Mouse (Mus musculus): ENCODE measurements around the gene Lcn5. TPM values are rescaled to one million over a fixed set of nuclear protein-coding genes. Genes with fewer than 3 reads are reported as not detected.
"Not testable (repeated sequence)": the region's sequence is repeated elsewhere in the genome, so short reads cannot be mapped to it uniquely, and the experiment has no call there.

The Lcn5 gene
- polyA plus RNA-seq, 1 experiment from 2014 or later: not detected

DNA sequence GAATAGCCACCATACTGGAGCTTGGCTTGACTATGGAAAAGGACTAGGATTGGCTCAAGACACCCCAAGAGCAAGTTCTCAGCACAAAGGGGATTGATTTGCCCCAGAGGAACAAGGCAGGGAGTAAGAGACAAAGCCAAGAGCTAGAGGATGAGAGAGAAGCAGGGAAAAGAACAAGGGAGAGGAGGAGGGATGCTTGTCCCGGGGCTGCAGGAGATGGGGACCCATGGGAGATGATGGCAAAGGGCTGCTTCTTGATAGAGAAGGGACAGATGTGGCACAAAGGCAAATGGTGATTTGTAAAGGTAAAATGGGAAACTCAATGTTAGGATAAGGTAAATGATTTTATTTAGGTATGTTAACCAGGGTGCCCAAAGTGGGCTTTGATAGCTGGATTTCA, 51.3 kb downstream of the Lcn5 start:
- H3K36me3 ChIP-seq; H3K9ac ChIP-seq; ATAC-seq (ENCODE audit: insufficient number of reproducible peaks, low FRiP score); H3K4me3 ChIP-seq; H3K27me3 ChIP-seq (replicated peaks); H3K27ac ChIP-seq (ENCODE audit: poor library complexity, severe bottlenecking); H3K4me2 ChIP-seq; H3K9me3 ChIP-seq (replicated peaks): not testable (repeated sequence)
- WGBS: 93% methylated on average over 1 of the region's 1 CpGs
- H3K4me1 ChIP-seq (replicated peaks): peaks cover 12% of the 10 kb centered on the region

DNA sequence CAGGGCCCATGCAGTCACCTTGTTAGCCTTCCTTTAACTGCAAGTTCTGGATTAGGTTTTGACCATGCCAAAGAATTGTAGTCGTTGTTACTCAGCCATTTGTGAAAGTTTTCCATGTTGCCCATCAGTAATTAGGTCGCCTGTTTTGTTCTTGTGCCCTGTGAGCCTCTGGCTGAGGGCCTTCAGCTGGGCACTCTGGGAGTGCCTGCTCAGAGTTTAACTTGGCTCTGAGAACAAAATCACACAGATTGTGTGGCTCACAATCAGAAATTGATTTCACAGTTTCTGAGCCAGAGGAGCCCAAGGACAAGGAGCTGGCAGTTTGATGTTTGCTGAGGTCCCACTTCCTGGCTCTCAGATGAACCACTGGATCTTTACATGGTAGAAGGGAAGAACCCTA, 52.0 kb downstream of the Lcn5 start:
- 78% methylated on average over 2 of the region's 2 CpGs for WGBS
- H3K36me3 ChIP-seq; H3K9ac ChIP-seq; H3K27ac ChIP-seq (ENCODE audit: poor library complexity, severe bottlenecking); H3K9me3 ChIP-seq (replicated peaks); H3K4me2 ChIP-seq; H3K27me3 ChIP-seq (replicated peaks); ATAC-seq (ENCODE audit: insufficient number of reproducible peaks, low FRiP score); H3K4me3 ChIP-seq: not testable (repeated sequence)
- H3K4me1 ChIP-seq (replicated peaks): peaks cover 12% of the 10 kb centered on the region

Other genes starting within 250 kb of the Lcn5 start
- gene Fut7, start 234.7 kb upstream of the Lcn5 start, polyA plus RNA-seq (2016; fragmentation: Nextera tagmentation; extraction: Ambion mirVana): not detected in 2 replicates
- gene Abca2, start 229.2 kb upstream of the Lcn5 start, polyA plus RNA-seq (2016; fragmentation: Nextera tagmentation; extraction: Ambion mirVana): 4.8 and 5.0 TPM in 2 replicates
- 1.1 and 1.4 TPM in 2 replicates for gene Clic3, start 201.1 kb upstream of the Lcn5 start, polyA plus RNA-seq (2016; fragmentation: Nextera tagmentation; extraction: Ambion mirVana)
- 22.1 and 22.7 TPM in 2 replicates for gene Paxx, start 196.9 kb upstream of the Lcn5 start, polyA plus RNA-seq (2016; fragmentation: Nextera tagmentation; extraction: Ambion mirVana)
- gene Ptgds, start 187.9 kb upstream of the Lcn5 start, polyA plus RNA-seq (2016; fragmentation: Nextera tagmentation; extraction: Ambion mirVana): 2.4 and 2.6 TPM in 2 replicates
- not detected in 2 replicates for gene Lcn12, start 164.0 kb upstream of the Lcn5 start, polyA plus RNA-seq (2016; fragmentation: Nextera tagmentation; extraction: Ambion mirVana)
- 82.7 and 83.3 TPM in 2 replicates for gene Fbxw5, start 157.2 kb upstream of the Lcn5 start, polyA plus RNA-seq (2016; fragmentation: Nextera tagmentation; extraction: Ambion mirVana)
- 2.4 and 3.3 TPM in 2 replicates for gene C8g, start 156.2 kb upstream of the Lcn5 start, polyA plus RNA-seq (2016; fragmentation: Nextera tagmentation; extraction: Ambion mirVana)
- gene Traf2, start 111.0 kb upstream of the Lcn5 start, polyA plus RNA-seq (2016; fragmentation: Nextera tagmentation; extraction: Ambion mirVana): 21.1 and 22.3 TPM in 2 replicates
- 300 and 303 TPM in 2 replicates for gene Edf1, start 100.1 kb upstream of the Lcn5 start, polyA plus RNA-seq (2016; fragmentation: Nextera tagmentation; extraction: Ambion mirVana)
- gene Mamdc4, start 83.1 kb upstream of the Lcn5 start, polyA plus RNA-seq (2016; fragmentation: Nextera tagmentation; extraction: Ambion mirVana): 1.2 and 3.5 TPM in 2 replicates
- gene Phpt1, start 82.7 kb upstream of the Lcn5 start, polyA plus RNA-seq (2016; fragmentation: Nextera tagmentation; extraction: Ambion mirVana): 161 and 164 TPM in 2 replicates
- 0.46 and 0.51 TPM in 2 replicates for gene Ajm1, start 76.2 kb upstream of the Lcn5 start, polyA plus RNA-seq (2016; fragmentation: Nextera tagmentation; extraction: Ambion mirVana)
- 48.6 and 49.2 TPM in 2 replicates for gene Rabl6, start 49.4 kb upstream of the Lcn5 start, polyA plus RNA-seq (2016; fragmentation: Nextera tagmentation; extraction: Ambion mirVana)
- gene Ccdc183, start 40.3 kb upstream of the Lcn5 start, polyA plus RNA-seq (2016; fragmentation: Nextera tagmentation; extraction: Ambion mirVana): 0.12 and 0.14 TPM in 2 replicates
- 15.3 and 17.8 TPM in 2 replicates for gene Tmem141, start 35.9 kb upstream of the Lcn5 start, polyA plus RNA-seq (2016; fragmentation: Nextera tagmentation; extraction: Ambion mirVana)
- 0.63 and 1.1 TPM in 2 replicates for gene Fcna, start 29.9 kb upstream of the Lcn5 start, polyA plus RNA-seq (2016; fragmentation: Nextera tagmentation; extraction: Ambion mirVana)
- gene Lcn8, start 4.8 kb upstream of the Lcn5 start, polyA plus RNA-seq (2016; fragmentation: Nextera tagmentation; extraction: Ambion mirVana): not detected in 2 replicates
- gene Lcn6, start 18.8 kb downstream of the Lcn5 start, polyA plus RNA-seq (2016; fragmentation: Nextera tagmentation; extraction: Ambion mirVana): not detected in 2 replicates
- not detected in 2 replicates for gene Lcn10, start 24.8 kb downstream of the Lcn5 start, polyA plus RNA-seq (2016; fragmentation: Nextera tagmentation; extraction: Ambion mirVana)
- gene Obp2a, start 42.1 kb downstream of the Lcn5 start, polyA plus RNA-seq (2016; fragmentation: Nextera tagmentation; extraction: Ambion mirVana): not detected in 2 replicates
- gene Bmyc, start 48.8 kb downstream of the Lcn5 start, polyA plus RNA-seq (2016; fragmentation: Nextera tagmentation; extraction: Ambion mirVana): 57.5 and 58.9 TPM in 2 replicates
- gene Obp2b, start 79.1 kb downstream of the Lcn5 start, polyA plus RNA-seq (2016; fragmentation: Nextera tagmentation; extraction: Ambion mirVana): not detected in 2 replicates
- gene Lcn3, start 107.6 kb downstream of the Lcn5 start, polyA plus RNA-seq (2016; fragmentation: Nextera tagmentation; extraction: Ambion mirVana): not detected in 2 replicates
- not detected in 2 replicates for gene Lcn11, start 119.1 kb downstream of the Lcn5 start, polyA plus RNA-seq (2016; fragmentation: Nextera tagmentation; extraction: Ambion mirVana)
- not detected in 2 replicates for gene Gm13539, start 124.3 kb downstream of the Lcn5 start, polyA plus RNA-seq (2016; fragmentation: Nextera tagmentation; extraction: Ambion mirVana)
- gene Glt6d1, start 157.9 kb downstream of the Lcn5 start, polyA plus RNA-seq (2016; fragmentation: Nextera tagmentation; extraction: Ambion mirVana): not detected in 2 replicates
- not detected in 2 replicates for gene Lcn9, start 165.2 kb downstream of the Lcn5 start, polyA plus RNA-seq (2016; fragmentation: Nextera tagmentation; extraction: Ambion mirVana)
- gene Sohlh1, start 189.3 kb downstream of the Lcn5 start, polyA plus RNA-seq (2016; fragmentation: Nextera tagmentation; extraction: Ambion mirVana): not detected in 2 replicates
- gene Kcnt1, start 205.8 kb downstream of the Lcn5 start, polyA plus RNA-seq (2016; fragmentation: Nextera tagmentation; extraction: Ambion mirVana): not detected in 2 replicates